Mouse (Mus musculus): ENCODE measurements around the gene Tmx1.

The Tmx1 gene

GRCm38 (mm10) chr12:70452726-70453645 is at the start of gene Tmx1:
TSS of gene Tmx1 (plus strand) at chr12:70453095.
- DNase-seq: peak; percentile 96

- DNase-seq: no peak
Observed at GRCm38 (mm10) chr12:70404327-70404726, 48.6 kb upstream of the Tmx1 start.

- no peak for DNase-seq
Observed at GRCm38 (mm10) chr12:70408396-70408795, 44.5 kb upstream of the Tmx1 start.

GRCm38 (mm10) chr12:70409600-70409999 is 43.3 kb upstream of the Tmx1 start:
- DNase-seq: no peak

- DNase-seq: no peak
Observed at GRCm38 (mm10) chr12:70420216-70420615, 32.7 kb upstream of the Tmx1 start.

GRCm38 (mm10) chr12:70421028-70421427 is 31.9 kb upstream of the Tmx1 start:
- no peak for DNase-seq

- DNase-seq: no peak
Observed at GRCm38 (mm10) chr12:70422322-70423118, 30.4 kb upstream of the Tmx1 start.

GRCm38 (mm10) chr12:70427885-70428284 is 25.0 kb upstream of the Tmx1 start:
- no peak for DNase-seq

GRCm38 (mm10) chr12:70429637-70430036 is 23.3 kb upstream of the Tmx1 start:
- DNase-seq: no peak

- no peak for DNase-seq
Observed at GRCm38 (mm10) chr12:70430307-70430950, 22.5 kb upstream of the Tmx1 start.

- DNase-seq: no peak
Observed at GRCm38 (mm10) chr12:70431428-70431827, 21.5 kb upstream of the Tmx1 start.

- no peak for DNase-seq
Observed at GRCm38 (mm10) chr12:70449961-70450360, 2.9 kb upstream of the Tmx1 start.

GRCm38 (mm10) chr12:70451533-70451932 is 1.4 kb upstream of the Tmx1 start:
- no peak for DNase-seq

- no peak for DNase-seq
Observed at GRCm38 (mm10) chr12:70452143-70452542, 752 bp upstream of the Tmx1 start.

- no peak for DNase-seq
Observed at GRCm38 (mm10) chr12:70455226-70455625, 2.3 kb downstream of the Tmx1 start.

- no peak for DNase-seq
Observed at GRCm38 (mm10) chr12:70459546-70459945, 6.7 kb downstream of the Tmx1 start.

GRCm38 (mm10) chr12:70464016-70464415 is 11.1 kb downstream of the Tmx1 start:
- DNase-seq: no peak

- DNase-seq: no peak
Observed at GRCm38 (mm10) chr12:70475336-70475735, 22.4 kb downstream of the Tmx1 start.

GRCm38 (mm10) chr12:70476884-70477576 is 24.1 kb downstream of the Tmx1 start:
- no peak for DNase-seq

- DNase-seq: peak; percentile 76
Observed at GRCm38 (mm10) chr12:70477593-70478287, 24.8 kb downstream of the Tmx1 start.

- DNase-seq: no peak
Observed at GRCm38 (mm10) chr12:70485956-70486355, 33.1 kb downstream of the Tmx1 start.

Data from kidney, adult 11 months (tissue).